Mouse (Mus musculus): ENCODE results near the gene Jam3.

- TF ChIP-seq POLR2A (IDR thresholded peaks at IDR 0.05; ENCODE audit: borderline replicate concordance, extremely low read depth, insufficient read depth, insufficient read length, poor library complexity, severe bottlenecking) (no peak), CTCF (IDR thresholded peaks at IDR 0.05; ENCODE audit: borderline replicate concordance, extremely low read depth, insufficient read depth, insufficient read length) (no peak)
Measured at GRCm38 (mm10) chr9:27178935-27179334, 23.7 kb upstream of the Jam3 start.
